Mouse (Mus musculus): ENCODE measurements around the gene Pla2g10. TPM values are rescaled to one million over a fixed set of nuclear protein-coding genes. Genes with fewer than 3 reads are reported as not detected.
"Not testable (repeated sequence)": the region's sequence is repeated elsewhere in the genome, so short reads cannot be mapped to it uniquely, and the experiment has no call there.

Gene Pla2g10
- polyA plus RNA-seq, 1 experiment from 2014 or later: 142 TPM

GRCm38 (mm10) chr16:13674511-13674910, 56.3 kb downstream of the Pla2g10 start:
- H3K4me1 ChIP-seq (replicated peaks; ENCODE audit: control insufficient read depth, insufficient read depth): no peaks in the 10 kb centered on the region; the same call in 1 of the 2 replicates
- no peak for TF ChIP-seq CTCF (IDR thresholded peaks at IDR 0.05; ENCODE audit: low read depth)
- no peak for TF ChIP-seq EP300 (optimal IDR thresholded peaks at IDR 0.05)
- H3K36me3 ChIP-seq (ENCODE audit: control insufficient read depth, insufficient read depth, low read length): peaks cover 3% of the 10 kb centered on the region; the same call in 1 of the 2 replicates
- 90% methylated on average over 3 of the region's 3 CpGs for WGBS
- H3K27ac ChIP-seq (replicated peaks): no peak overlapping the region
- no peak for ATAC-seq (ENCODE audit: low FRiP score, low TSS enrichment)
- H3K9ac ChIP-seq (ENCODE audit: low read length): no peak overlapping the region
- DNase-seq (ENCODE audit: low spot score): no peak
- H3K27me3 ChIP-seq (ENCODE audit: control insufficient read depth, insufficient read depth, low read length): no peaks in the 10 kb centered on the region
- no peaks in the 10 kb centered on the region for H3K9me3 ChIP-seq (ENCODE audit: control insufficient read depth, low read length)
- no peak overlapping the region for H3K4me2 ChIP-seq (replicated peaks; ENCODE audit: low read depth)
- H3K4me3 ChIP-seq (ENCODE audit: low read depth, low read length): no peak overlapping the region

GRCm38 (mm10) chr16:13673114-13673513, 57.7 kb downstream of the Pla2g10 start:
- no peak for TF ChIP-seq CTCF (IDR thresholded peaks at IDR 0.05; ENCODE audit: low read depth)
- TF ChIP-seq EP300 (optimal IDR thresholded peaks at IDR 0.05): no peak
- ATAC-seq (ENCODE audit: low FRiP score, low TSS enrichment) (no peak), DNase-seq (ENCODE audit: low spot score) (no peak)
- Histone ChIP-seq H3K4me2 (replicated peaks; ENCODE audit: low read depth) (peak overlapping the region; percentile 78), H3K4me1 (replicated peaks; ENCODE audit: control insufficient read depth, insufficient read depth) (no peaks in the 10 kb centered on the region; the same call in 1 of the 2 replicates), H3K9me3 (ENCODE audit: control insufficient read depth, low read length) (no peaks in the 10 kb centered on the region), H3K9ac (ENCODE audit: low read length) (no peak overlapping the region), H3K27ac (replicated peaks) (no peak overlapping the region), H3K27me3 (ENCODE audit: control insufficient read depth, insufficient read depth, low read length) (no peaks in the 10 kb centered on the region), H3K36me3 (ENCODE audit: control insufficient read depth, insufficient read depth, low read length) (peaks cover 3% of the 10 kb centered on the region; the same call in 1 of the 2 replicates), H3K4me3 (ENCODE audit: low read depth, low read length) (no peak overlapping the region)
- 70% methylated on average over 5 of the region's 5 CpGs for WGBS

DNA sequence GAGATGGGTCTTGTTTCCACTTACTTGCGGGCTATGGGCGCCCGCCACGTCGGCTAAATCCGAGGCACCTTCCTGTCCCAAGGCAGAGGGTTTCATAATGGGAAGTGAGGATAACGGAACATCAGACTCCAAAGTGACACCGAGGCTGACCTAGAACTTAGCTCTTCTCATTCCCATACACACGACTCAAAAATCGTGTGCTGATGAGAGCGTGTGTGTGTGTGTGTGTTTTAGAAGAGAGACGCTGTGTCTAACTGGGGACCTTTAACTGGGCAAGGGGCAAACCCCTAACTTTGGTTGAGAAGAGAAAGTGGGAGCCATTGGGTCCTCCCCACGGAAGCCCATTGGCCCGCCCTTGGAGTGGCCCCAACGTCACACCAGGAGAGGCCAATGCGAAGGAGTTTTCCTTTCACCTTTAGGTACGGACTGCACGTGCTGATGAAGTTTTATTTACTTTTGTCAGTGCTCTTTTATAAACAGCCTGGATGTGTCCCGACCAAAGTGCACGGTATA, 58.3 kb downstream of the Pla2g10 start:
- no peak for TF ChIP-seq CTCF (IDR thresholded peaks at IDR 0.05; ENCODE audit: low read depth)
- no peak for TF ChIP-seq EP300 (optimal IDR thresholded peaks at IDR 0.05)
- under 1% methylated on average over 20 of the region's 20 CpGs for WGBS
- H3K27me3 ChIP-seq (ENCODE audit: control insufficient read depth, insufficient read depth, low read length): no peaks in the 10 kb centered on the region
- H3K9ac ChIP-seq (ENCODE audit: low read length): peak overlapping the region; percentile 93
- peak; percentile 77 for ATAC-seq (ENCODE audit: low FRiP score, low TSS enrichment)
- H3K36me3 ChIP-seq (ENCODE audit: control insufficient read depth, insufficient read depth, low read length): peaks cover 3% of the 10 kb centered on the region; the same call in 1 of the 2 replicates
- no peaks in the 10 kb centered on the region for H3K9me3 ChIP-seq (ENCODE audit: control insufficient read depth, low read length)
- H3K4me1 ChIP-seq (replicated peaks; ENCODE audit: control insufficient read depth, insufficient read depth): no peaks in the 10 kb centered on the region; the same call in 1 of the 2 replicates
- DNase-seq (ENCODE audit: low spot score): peak; percentile 87
- peak overlapping the region; percentile 78 for H3K4me2 ChIP-seq (replicated peaks; ENCODE audit: low read depth)
- H3K27ac ChIP-seq (replicated peaks): peak overlapping the region; percentile 94
- peak overlapping the region; percentile 95 for H3K4me3 ChIP-seq (ENCODE audit: low read depth, low read length)

DNA sequence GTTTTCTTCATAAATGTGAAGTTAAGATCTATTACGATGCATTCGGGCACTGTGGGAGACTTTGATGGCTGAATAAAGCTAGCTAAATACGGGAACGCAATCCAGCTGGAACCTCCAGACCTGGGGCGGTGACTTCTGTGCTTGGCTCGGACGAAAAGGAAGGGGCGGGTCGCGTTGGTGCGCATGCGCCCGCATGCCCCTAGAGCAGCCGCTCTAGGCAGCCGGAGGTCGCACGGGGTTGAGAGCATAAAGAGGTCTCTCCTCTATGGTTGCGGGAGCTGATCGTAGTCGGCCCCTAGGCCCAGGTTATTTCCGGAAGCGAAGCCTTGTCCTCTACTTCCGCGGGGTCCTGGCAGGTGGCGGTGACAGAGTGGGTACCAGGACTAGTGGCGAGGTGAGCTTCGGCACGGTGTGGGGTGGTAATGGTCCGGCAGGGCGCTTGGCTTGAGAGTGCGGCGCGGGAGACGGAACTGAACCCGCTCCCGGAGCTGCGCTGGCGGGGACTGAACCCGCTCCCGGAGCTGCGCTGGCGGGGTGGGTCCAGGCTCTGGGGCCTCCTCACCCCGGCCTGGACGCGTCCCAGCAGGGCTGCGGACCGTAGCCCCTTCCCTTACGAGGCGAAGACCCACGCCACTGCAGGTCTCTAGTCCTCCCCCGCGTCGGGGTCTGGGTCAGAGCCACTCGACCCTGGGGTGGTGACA, 58.9 kb downstream of the Pla2g10 start, which contains the start of the genes Bfar and 3110001I22Rik:
TSS of gene Bfar (plus strand) at position 174 of the 701 bp plus-strand sequence.
TSS of gene 3110001I22Rik (plus strand) at position 245 of the 701 bp plus-strand sequence.
- peak within 1 kb of the TSS; percentile 94 for H3K27ac ChIP-seq (replicated peaks)
- peaks cover under 1% of the 10 kb centered on the region; the same call in 1 of the 2 replicates for H3K36me3 ChIP-seq (ENCODE audit: control insufficient read depth, insufficient read depth, low read length)
- peak within 1 kb of the TSS; percentile 78 for H3K4me2 ChIP-seq (replicated peaks; ENCODE audit: low read depth)
- ATAC-seq (ENCODE audit: low FRiP score, low TSS enrichment) (peak; percentile 89), DNase-seq (ENCODE audit: low spot score) (peak; percentile 94)
- peak within 1 kb of the TSS; percentile 93 for H3K9ac ChIP-seq (ENCODE audit: low read length)
- no peaks in the 10 kb centered on the region for H3K9me3 ChIP-seq (ENCODE audit: control insufficient read depth, low read length)
- no peak for TF ChIP-seq EP300 (optimal IDR thresholded peaks at IDR 0.05)
- 0 out of 2 replicates have a peak, but pooled peaks have one; percentile 7 for TF ChIP-seq CTCF (IDR thresholded peaks at IDR 0.05; ENCODE audit: low read depth)
- whole genome bisulfite sequencing: 0% methylated on average over 54 of the region's 54 CpGs
- no peaks in the 10 kb centered on the region for H3K27me3 ChIP-seq (ENCODE audit: control insufficient read depth, insufficient read depth, low read length)
- no peaks in the 10 kb centered on the region; the same call in 1 of the 2 replicates for H3K4me1 ChIP-seq (replicated peaks; ENCODE audit: control insufficient read depth, insufficient read depth)
- H3K4me3 ChIP-seq (ENCODE audit: low read depth, low read length): peak within 1 kb of the TSS; percentile 95

DNA sequence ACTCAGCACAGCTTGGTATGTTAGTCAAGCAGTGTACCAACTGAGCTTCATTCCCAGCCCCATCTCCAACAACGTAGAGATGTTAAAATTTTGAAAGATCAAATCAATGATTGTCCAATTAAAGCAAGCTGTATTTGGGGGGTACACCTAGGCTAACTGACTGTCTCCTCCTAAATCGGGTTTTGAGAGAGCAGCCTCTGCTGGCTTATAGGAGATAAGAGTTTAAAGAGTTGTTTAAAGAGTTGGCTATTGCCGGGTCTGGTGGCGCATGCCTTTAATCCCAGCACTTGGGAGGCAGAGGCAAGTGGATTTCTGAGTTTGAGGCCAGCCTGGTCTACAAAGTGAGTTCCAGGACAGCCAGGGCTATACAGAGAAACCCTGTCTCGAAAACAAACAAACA, 59.9 kb downstream of the Pla2g10 start:
- H3K9me3 ChIP-seq (ENCODE audit: control insufficient read depth, low read length); H3K4me3 ChIP-seq (ENCODE audit: low read depth, low read length); H3K27me3 ChIP-seq (ENCODE audit: control insufficient read depth, insufficient read depth, low read length); ATAC-seq (ENCODE audit: low FRiP score, low TSS enrichment); H3K4me1 ChIP-seq (replicated peaks; ENCODE audit: control insufficient read depth, insufficient read depth); H3K27ac ChIP-seq (replicated peaks); DNase-seq (ENCODE audit: low spot score); H3K9ac ChIP-seq (ENCODE audit: low read length); H3K36me3 ChIP-seq (ENCODE audit: control insufficient read depth, insufficient read depth, low read length); H3K4me2 ChIP-seq (replicated peaks; ENCODE audit: low read depth): not testable (repeated sequence)
- WGBS: 66% methylated on average over 5 of the region's 5 CpGs

GRCm38 (mm10) chr16:13669282-13669681, 61.5 kb downstream of the Pla2g10 start:
- H3K27ac ChIP-seq (replicated peaks): no peak overlapping the region
- 0 out of 2 replicates have a peak, but pooled peaks cover 2% of the 10 kb centered on the region for H3K36me3 ChIP-seq (ENCODE audit: control insufficient read depth, insufficient read depth, low read length)
- DNase-seq (ENCODE audit: low spot score): no peak
- 100% methylated on average over 1 of the region's 1 CpGs for WGBS
- TF ChIP-seq EP300 (optimal IDR thresholded peaks at IDR 0.05) (no peak), CTCF (IDR thresholded peaks at IDR 0.05; ENCODE audit: low read depth) (no peak)
- H3K4me2 ChIP-seq (replicated peaks; ENCODE audit: low read depth): no peak overlapping the region
- no peaks in the 10 kb centered on the region for H3K9me3 ChIP-seq (ENCODE audit: control insufficient read depth, low read length)
- H3K4me3 ChIP-seq (ENCODE audit: low read depth, low read length): no peak overlapping the region
- no peak for ATAC-seq (ENCODE audit: low FRiP score, low TSS enrichment)
- H3K4me1 ChIP-seq (replicated peaks; ENCODE audit: control insufficient read depth, insufficient read depth): no peaks in the 10 kb centered on the region; the same call in 1 of the 2 replicates
- H3K9ac ChIP-seq (ENCODE audit: low read length): no peak overlapping the region
- H3K27me3 ChIP-seq (ENCODE audit: control insufficient read depth, insufficient read depth, low read length): no peaks in the 10 kb centered on the region

All from stomach, postnatal 0 days (tissue).